Mouse (Mus musculus) frontal cortex, postnatal 14 days (tissue): Measurements from ENCODE around the gene Trim41.

Source experiments
- DNase-seq, 2 experiments: peaks; one replicate each; pipeline ENCODE4 v3.0.0; 2022; ENCODE audit warnings: low spot score in 2 of 2

Trim41 gene

GRCm38 (mm10) chr11:48816281-48816781 is 822 bp downstream of the Trim41 start:
- peak; percentile 31 to 62 for DNase-seq

DNA sequence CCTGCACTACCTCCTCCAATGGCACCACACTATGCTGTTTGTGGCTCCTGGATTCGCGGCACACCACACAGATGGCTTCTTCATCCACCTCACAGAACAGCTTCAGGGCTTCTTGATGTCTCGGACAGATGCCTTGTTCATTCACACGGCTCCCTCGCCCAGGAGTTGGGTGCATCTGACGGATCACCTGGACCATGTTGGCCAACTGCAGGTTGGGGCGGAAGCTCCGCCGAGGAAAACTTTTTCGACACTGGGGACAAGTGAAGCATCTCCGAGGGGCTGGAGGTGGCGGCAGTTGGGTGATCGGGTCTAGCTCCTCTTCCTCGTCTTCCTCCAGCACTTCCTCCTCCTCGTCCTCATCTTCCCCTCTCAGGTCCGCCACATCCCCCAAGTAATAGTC is 1.3 kb downstream of the Trim41 start:
- no peak for DNase-seq

GRCm38 (mm10) chr11:48813782-48814181 is 3.4 kb downstream of the Trim41 start:
- DNase-seq, result no peak

GRCm38 (mm10) chr11:48810142-48810541 is 7.0 kb downstream of the Trim41 start:
- no peak for DNase-seq

GRCm38 (mm10) chr11:48809434-48809830 is 7.7 kb downstream of the Trim41 start:
- DNase-seq, result no peak

- DNase-seq, result no peak
These were observed 8.3 kb downstream of the Trim41 start for GRCm38 (mm10) chr11:48808737-48809433.

GRCm38 (mm10) chr11:48808304-48808646 is 8.9 kb downstream of the Trim41 start:
- no peak for DNase-seq

DNA sequence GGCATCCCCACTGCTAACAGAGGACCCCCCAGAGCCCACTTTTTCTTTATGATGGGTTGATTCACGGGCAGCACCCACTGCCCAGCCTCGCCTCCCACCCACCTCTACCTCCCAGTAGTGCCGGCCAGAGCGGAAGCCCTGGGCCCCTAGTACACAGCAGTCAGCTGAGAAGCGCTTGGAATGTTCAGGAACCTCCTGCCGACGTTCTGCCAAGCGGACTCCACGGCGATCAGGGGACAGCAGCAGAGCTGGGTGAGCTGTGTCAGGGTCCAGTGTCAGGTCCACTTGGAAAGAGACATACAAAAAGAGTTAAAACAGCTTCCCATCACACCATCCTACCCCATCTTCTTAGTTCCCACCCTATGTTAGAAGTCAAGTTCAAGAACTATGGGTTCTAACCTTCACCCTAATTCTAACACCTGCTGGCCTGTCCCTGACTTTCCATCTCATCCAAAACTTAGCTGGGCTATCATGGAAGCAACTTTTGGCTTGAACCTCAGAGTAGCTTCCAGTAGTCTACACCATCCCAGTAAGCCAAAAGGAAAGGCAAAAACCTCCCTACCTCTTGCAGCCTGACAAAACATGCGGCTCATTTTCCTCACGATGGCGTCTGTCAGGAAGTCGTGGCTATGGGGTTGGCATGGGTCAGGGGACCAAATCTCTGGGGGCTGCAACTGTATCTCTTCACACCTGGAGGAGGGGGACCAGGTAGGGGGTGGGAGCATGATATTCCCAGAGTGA is 9.4 kb downstream of the Trim41 start:
- DNase-seq, result no peak

DNA sequence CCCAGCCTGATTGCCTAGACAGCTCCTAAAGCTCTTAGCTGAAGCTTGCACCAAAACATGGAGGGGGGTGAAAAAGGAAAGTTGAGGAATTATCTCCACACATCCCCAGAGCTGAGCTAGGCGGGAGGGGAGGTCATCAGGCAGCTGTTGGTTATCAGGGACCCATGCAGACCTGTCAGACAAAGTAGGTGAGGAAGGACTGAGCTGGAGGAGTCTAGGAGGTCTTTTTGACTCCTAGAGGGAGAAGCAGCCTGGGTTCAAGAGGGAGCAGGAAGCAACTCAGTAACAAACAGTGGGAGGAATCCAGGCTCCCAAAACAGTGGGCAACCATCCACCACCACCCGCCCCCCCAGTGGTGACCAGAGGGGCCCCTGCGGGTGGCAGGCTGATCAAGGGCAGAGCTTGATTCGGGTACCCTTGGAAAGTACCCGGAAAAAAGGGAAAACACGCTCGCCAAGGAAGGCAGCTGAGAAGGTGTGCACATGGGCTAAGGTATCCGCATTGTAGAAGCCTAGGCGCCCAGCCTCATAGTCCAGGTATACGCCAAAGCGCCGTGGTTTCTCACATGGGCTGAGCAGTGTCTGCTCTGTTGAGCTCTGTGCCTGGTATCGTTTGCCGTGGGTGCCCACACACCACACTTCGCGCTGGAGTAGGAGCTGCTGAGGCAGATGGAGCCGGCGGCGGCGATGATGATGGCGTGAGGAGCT is 10.1 kb downstream of the Trim41 start:
- DNase-seq, result peak in 1 of 2 experiments; percentile 39

GRCm38 (mm10) chr11:48804922-48805321 is 12.2 kb downstream of the Trim41 start:
- no peak for DNase-seq

- no peak for DNase-seq
These were observed 13.2 kb downstream of the Trim41 start for GRCm38 (mm10) chr11:48803988-48804387.

DNA sequence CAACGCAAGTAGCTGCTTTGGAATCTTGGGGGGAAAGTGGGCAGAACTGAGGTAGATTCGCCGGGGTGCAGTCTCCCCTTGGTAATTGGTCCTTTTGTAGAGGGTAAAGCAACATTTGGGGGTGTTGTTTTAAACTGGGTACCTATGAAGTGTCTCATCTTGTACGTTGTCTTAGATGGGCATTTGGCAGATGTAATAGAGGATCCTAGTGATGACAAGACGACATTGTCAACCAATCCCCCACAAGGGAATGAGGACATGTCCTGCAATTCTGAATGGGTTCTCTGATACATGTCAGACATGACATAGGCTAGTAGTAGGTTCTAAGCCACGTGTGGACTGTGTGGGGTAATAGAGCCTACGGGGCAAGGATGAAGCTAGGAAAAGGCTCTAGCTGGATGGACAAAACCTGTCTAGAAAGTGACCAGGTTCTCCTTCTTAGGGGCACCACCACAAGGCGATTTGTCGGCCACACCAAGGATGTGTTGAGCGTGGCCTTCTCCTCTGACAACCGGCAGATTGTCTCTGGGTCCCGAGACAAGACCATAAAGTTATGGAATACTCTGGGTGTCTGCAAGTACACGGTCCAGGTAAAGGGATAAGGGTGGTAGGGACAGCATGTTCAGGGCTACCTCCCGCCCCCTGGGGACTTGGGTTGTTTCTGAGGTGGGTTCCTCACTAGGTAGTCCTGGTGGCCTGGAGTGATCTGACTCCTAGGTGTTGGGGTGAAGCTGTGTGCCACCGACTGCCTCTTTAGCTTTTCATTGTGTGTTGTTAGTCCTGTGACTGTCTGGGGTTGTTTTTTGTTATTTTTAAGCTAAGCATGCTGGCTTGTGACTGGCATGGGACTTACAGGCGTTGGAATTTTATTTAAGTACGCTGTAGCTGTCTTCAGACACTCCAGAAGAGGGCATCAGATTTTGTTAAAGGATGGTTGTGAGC is 15.1 kb downstream of the Trim41 start:
- no peak for DNase-seq

GRCm38 (mm10) chr11:48799921-48800701 is 17.0 kb downstream of the Trim41 start, which contains the start of gene Rack1:
Gene Rack1, plus strand, starts transcription at chr11:48800332.
- peak; percentile 83 to 87 for DNase-seq

GRCm38 (mm10) chr11:48798984-48799920 is 17.9 kb downstream of the Trim41 start:
- DNase-seq, result peak in 1 of 2 experiments; percentile 33

DNA sequence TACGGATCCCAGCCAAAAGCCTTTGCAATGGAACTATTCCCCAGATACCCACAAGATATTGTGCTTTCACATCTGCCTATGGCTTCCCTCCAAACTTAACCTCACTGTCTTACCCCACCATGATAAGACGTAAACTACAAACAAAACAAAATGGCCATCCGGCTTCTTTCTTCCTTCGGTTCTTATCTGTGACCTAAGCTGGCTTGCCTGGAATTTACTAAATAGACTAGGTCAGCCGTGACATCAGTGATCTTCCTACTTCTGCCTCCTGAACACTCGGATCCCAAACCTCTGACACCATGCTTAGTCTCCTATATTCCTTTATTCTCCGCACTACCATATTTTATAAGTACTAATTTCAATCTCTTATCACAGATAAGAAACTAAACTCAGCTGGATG is 18.8 kb downstream of the Trim41 start:
- DNase-seq, result no peak

- no peak for DNase-seq
These were observed 19.9 kb downstream of the Trim41 start for GRCm38 (mm10) chr11:48797287-48797686.

GRCm38 (mm10) chr11:48796290-48796689 is 20.9 kb downstream of the Trim41 start:
- DNase-seq, result no peak

GRCm38 (mm10) chr11:48795221-48795620 is 21.9 kb downstream of the Trim41 start:
- no peak for DNase-seq

DNA sequence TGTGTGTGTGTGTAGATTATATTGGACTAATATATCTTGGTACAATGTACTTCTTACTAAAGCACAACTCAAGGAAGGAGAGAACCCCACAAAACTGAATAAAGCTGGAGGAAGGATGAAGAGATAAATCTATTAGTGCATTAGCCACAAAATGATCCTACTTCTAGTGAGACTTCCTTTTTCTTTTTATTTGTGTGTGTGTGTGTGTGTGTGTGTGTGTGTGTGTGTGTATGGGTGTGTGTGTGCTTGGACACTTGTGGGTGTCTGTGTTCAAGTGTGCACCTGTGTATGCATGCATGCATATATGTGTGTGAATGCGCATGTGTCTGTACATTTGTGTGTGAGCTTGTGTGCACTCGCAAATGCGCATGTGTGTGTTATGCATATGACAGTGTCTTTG is 24.0 kb downstream of the Trim41 start:
- DNase-seq, result no peak
